Mouse (Mus musculus) heart, embryonic 10.5 days (tissue): ENCODE measurements around the gene Nos2. TPM values are rescaled to one million over a fixed set of nuclear protein-coding genes. Genes with fewer than 3 reads are reported as not detected.

ENCODE experiments used
- DNase-seq: peaks from one replicate; pipeline ENCODE4 v3.0.0-alpha.2; 2017; ENCODE audit warnings: low spot score
- H3K27ac ChIP-seq: fragments of 300-500 bp; sonication (generic); 2 replicates; pipeline ENCODE4 v1.5.1; 2016; ENCODE audit warnings: mild to moderate bottlenecking
- H3K27me3 ChIP-seq: fragments of 300-500 bp; sonication (generic); 2 replicates; pipeline ENCODE4 v1.6.1; 2016; ENCODE audit warnings: mild to moderate bottlenecking; ENCODE audit not compliant: poor library complexity, insufficient read depth, severe bottlenecking
- H3K36me3 ChIP-seq: fragments of 300-500 bp; sonication (generic); 2 replicates; pipeline ENCODE4 v1.6.1; 2016; ENCODE audit warnings: mild to moderate bottlenecking, moderate library complexity
- H3K4me1 ChIP-seq: fragments of 300-500 bp; sonication (generic); 2 replicates; pipeline ENCODE4 v1.6.1; 2016; ENCODE audit warnings: mild to moderate bottlenecking
- H3K4me3 ChIP-seq: fragments of 300-500 bp; sonication (generic); 2 replicates; pipeline ENCODE4 v1.5.1; 2016; ENCODE audit warnings: mild to moderate bottlenecking, moderate library complexity
- H3K9me3 ChIP-seq: fragments of 300-500 bp; sonication (generic); 2 replicates; pipeline ENCODE4 v1.6.1; 2016; ENCODE audit warnings: mild to moderate bottlenecking, moderate library complexity
- WGBS: fragments of 180-500 bp; shearing (Covaris S2); methylation state at CpG from one replicate; pipeline ENCODE4 v1.1.7; 2016; 5-methylcytosine and 5-hydroxymethylcytosine counted together
- polyA plus RNA-seq: library from polyadenylated mRNA; unstranded; fragments of >200 nt; fragmentation: Nextera tagmentation; extraction: Ambion mirVana; gene quantifications from 2 replicates; pipeline ENCODE4 v1.2.1, GENCODE M21; 2016

Gene Nos2
- polyA plus RNA-seq, 1 experiment from 2014 or later, result 0.44 TPM

DNA sequence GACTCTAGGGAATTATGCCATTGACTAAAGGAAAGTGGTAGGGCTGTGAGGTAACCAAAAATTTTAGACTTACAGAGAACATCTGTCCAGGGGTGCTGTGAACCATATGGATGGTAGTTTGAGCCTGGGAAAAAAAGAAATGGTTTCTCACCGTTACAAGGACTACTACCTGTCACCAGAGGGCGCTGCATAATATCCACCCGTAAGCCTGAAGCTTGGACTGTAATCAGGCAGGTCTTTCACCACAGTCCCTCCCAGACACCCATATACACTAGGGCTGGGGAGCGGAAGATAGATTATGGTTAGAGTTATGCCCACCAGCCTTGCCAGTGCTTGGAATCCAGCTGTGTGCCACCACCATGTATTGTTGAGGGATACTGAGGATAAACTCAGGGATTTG, 46.8 kb downstream of the Nos2 start:
- H3K4me1 ChIP-seq, result peaks cover 17% of the 10 kb centered on the region
- no peaks in the 10 kb centered on the region; the same call in none of the 2 replicates for H3K27me3 ChIP-seq
- H3K27ac ChIP-seq, result no peak overlapping the region
- no peak for DNase-seq
- no peaks in the 10 kb centered on the region for H3K9me3 ChIP-seq
- H3K4me3 ChIP-seq, result no peak overlapping the region
- WGBS, result 18% methylated on average over 4 of the region's 4 CpGs
- H3K36me3 ChIP-seq, result 0 out of 2 replicates have a peak, but pooled peaks cover 2% of the 10 kb centered on the region

DNA sequence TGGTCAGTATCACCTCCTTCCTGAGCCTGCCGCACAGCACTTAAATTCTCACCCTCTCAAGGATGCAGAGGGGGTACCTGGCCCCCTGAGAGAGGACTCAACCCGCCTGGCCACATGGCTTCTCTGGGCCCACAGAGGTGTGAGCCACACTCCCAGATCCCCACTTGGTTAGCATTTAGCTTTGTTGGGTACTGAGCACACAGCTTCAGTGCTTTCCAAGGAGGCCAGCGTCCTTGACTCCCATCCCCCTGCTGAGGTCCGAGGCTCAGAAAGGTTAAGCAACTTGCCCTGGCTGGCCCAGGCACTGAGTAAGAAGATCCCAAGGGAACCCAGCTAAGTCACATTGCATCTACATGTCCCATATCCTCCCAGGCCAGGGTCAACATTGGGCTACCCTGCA, 47.5 kb downstream of the Nos2 start:
- no peaks in the 10 kb centered on the region for H3K9me3 ChIP-seq
- no peak for DNase-seq
- WGBS, result 78% methylated on average over 4 of the region's 4 CpGs
- H3K27ac ChIP-seq, result no peak overlapping the region
- no peaks in the 10 kb centered on the region; the same call in 1 of the 2 replicates for H3K27me3 ChIP-seq
- H3K4me1 ChIP-seq, result peaks cover 18% of the 10 kb centered on the region
- H3K36me3 ChIP-seq, result 0 out of 2 replicates have a peak, but pooled peaks cover 2% of the 10 kb centered on the region
- H3K4me3 ChIP-seq, result no peak overlapping the region

DNA sequence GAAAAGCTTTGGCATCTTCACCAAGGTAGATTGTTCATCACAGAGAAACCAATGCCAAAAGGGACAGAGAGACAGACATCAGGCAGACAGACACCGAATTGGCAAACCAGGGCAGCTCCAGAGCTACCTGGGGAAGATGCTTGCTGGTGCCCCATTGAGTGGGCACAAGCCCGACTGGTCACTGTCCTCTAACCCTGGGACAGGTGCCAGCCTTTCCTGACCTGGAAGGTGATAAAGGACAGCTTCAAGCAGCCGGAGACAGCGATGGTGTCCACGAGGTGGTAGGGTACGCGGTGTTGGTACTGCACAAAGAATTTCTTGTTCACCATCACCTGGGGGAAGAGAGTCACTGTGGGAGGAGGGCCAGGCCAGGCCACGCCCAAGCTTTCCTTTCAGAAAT, 50.5 kb downstream of the Nos2 start:
- H3K4me1 ChIP-seq, result peaks cover 18% of the 10 kb centered on the region
- H3K36me3 ChIP-seq, result no peaks in the 10 kb centered on the region
- DNase-seq, result no peak
- H3K9me3 ChIP-seq, result no peaks in the 10 kb centered on the region
- WGBS, result 79% methylated on average over 8 of the region's 8 CpGs
- no peak overlapping the region for H3K27ac ChIP-seq
- H3K27me3 ChIP-seq, result no peaks in the 10 kb centered on the region; the same call in 1 of the 2 replicates
- no peak overlapping the region for H3K4me3 ChIP-seq

DNA sequence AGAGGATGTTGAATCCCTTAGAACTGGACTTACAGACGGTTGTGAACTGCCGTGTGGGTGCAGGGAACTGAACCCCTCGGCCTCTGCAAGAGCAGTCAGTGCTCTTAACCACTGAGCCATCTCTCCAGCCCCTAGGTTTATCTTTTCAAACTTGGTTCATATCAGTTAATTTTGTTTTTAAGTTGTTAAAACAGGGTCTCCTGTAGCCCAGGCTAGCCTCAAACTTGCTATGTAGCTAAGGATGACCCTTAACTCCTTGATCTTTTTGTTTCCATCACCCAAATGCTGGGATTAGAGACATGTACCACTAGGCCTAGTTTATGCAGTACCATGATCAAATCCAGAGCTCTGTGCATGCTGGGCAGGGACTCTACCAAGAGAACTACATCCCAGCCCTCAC, 51.2 kb downstream of the Nos2 start:
- Histone ChIP-seq H3K36me3 (no peaks in the 10 kb centered on the region), H3K27me3 (no peaks in the 10 kb centered on the region; the same call in 1 of the 2 replicates), H3K9me3 (no peaks in the 10 kb centered on the region), H3K4me3 (no peak overlapping the region), H3K27ac (no peak overlapping the region), H3K4me1 (peaks cover 18% of the 10 kb centered on the region)
- 81% methylated on average over 3 of the region's 3 CpGs for WGBS
- DNase-seq, result no peak

DNA sequence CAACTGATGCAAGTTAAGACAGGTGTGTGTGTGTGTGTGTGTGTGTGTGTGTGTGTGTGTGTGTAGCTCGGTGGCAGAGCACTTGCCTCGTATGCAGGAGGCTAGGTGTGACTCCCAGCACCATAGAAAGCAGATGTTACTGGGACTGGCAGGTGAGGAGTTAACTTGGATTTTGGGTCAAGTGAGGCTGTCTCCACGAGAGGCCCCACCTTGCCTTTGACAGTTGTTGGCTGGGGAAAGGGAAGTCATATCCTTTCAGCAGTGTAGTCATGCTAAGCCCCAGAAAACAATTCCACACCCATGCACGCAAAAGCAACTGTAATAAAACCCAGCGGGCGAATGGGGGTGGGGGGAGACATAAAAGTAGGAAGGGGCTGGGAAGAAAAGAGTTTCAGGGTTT, 51.7 kb downstream of the Nos2 start:
- H3K27ac ChIP-seq, result no peak overlapping the region
- peaks cover 18% of the 10 kb centered on the region for H3K4me1 ChIP-seq
- peak; percentile 39 for DNase-seq
- 54% methylated on average over 6 of the region's 6 CpGs for WGBS
- H3K9me3 ChIP-seq, result no peaks in the 10 kb centered on the region
- no peak overlapping the region for H3K4me3 ChIP-seq
- H3K36me3 ChIP-seq, result no peaks in the 10 kb centered on the region
- no peaks in the 10 kb centered on the region for H3K27me3 ChIP-seq

DNA sequence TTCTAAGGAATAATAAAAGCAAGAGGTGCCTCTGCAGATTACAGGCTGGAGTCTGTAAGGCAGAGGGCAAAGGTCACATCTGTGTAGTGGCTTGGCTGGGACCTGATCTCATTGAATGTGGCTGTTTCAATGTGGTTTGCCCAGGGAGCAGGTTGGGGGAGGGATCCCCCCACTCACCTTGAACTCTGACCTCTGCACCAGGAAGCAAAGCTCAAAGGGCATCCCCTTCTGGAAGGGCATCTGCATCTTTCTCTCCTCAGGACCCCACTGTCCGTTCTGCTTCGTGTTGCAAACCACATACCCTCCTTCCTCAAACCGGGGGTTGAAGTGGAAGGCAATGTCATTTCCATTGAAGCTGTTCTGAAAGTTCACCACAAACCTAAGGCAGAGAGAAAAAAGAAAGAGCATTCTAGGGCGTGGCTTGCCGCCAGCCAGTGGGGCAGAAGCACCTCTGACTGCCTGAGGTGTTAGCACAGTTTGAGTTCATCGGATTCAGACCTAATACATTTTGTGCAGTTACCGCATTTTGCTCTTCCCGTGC, 52.3 kb downstream of the Nos2 start:
- no peaks in the 10 kb centered on the region for H3K27me3 ChIP-seq
- H3K27ac ChIP-seq, result no peak overlapping the region
- DNase-seq, result peak; percentile 46
- no peak overlapping the region for H3K4me3 ChIP-seq
- no peaks in the 10 kb centered on the region for H3K36me3 ChIP-seq
- 64% methylated on average over 8 of the region's 8 CpGs for WGBS
- H3K4me1 ChIP-seq, result peaks cover 15% of the 10 kb centered on the region
- H3K9me3 ChIP-seq, result no peaks in the 10 kb centered on the region

DNA sequence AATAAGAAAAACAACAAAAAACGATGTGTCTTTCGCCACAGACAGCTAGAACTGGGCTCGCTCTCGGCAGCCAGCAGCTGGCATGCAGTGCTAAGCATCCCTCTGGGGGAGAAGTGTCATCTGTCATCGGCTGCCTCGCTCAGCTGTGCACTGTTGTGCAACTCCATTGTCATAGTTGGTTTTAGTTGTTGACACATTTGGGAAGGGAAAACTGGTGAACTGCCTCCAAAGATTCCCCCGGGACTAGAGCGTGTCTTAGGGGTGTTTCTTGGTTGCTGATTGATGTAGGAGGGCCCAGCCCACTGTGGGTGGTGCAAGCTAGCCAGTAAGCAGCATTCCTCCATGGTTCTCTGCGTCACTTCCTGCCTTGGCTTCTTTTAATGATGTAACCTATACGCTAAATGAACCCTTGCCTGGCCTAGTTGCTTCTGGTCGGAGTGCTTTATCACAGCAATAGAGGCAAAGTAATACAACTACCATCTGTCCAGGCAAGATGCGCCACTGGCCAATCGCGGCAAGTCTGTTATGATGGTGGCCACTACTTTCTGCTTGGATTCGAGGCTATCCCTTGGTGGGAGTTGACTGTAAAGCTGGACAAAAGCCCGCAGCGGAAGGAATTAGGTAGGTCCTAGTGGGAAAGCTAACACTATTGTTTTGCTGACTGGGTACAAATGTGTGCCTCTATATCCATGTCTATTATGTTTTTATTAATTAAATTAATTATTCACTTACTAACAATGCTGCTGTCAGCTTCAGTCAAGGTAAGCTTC, 53.0 kb downstream of the Nos2 start:
- Histone ChIP-seq H3K4me3 (no peak overlapping the region), H3K27me3 (no peaks in the 10 kb centered on the region), H3K27ac (no peak overlapping the region), H3K36me3 (no peaks in the 10 kb centered on the region), H3K4me1 (peaks cover 15% of the 10 kb centered on the region), H3K9me3 (no peaks in the 10 kb centered on the region)
- 69% methylated on average over 17 of the region's 17 CpGs for WGBS
- DNase-seq, result peak; percentile 65

DNA sequence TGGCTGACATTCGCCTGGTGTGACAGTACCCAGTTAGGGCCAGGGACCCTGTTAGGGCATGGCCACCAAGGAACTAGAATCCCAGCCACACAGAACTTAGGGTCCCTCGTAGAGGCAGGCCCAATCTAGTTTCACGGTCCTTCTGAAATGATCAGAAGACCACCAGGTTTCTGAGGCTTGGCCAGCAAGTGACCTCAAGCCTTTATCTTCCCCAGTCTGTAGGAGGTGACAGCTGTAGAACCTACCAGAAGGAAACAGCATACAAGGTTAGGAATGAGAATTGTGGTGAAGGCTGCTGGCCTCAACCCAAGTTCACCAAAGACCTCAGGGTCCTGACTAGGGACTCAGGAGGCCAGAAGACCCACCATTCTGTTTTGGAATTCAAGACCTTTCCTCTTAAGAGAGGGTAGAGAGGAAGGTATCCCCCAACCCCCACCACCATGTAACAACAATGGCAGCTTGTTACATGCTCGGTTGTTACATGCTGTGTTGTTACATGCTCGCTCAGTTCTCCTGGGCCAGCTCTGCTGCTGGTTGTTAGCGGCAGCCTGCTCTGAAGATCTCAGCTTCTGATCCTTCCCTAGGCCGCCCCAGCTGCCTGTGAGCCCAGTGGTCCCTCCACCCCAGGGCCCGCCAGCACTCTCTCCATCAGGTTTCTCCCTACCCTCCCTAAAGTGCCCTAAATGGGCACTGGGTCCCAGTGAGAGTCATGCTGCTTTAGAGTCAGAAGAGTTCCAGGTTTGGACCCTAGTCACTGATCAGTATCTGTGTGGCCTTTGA, 56.3 kb downstream of the Nos2 start:
- DNase-seq, result peak; percentile 71
- no peaks in the 10 kb centered on the region for H3K36me3 ChIP-seq
- WGBS, result 69% methylated on average over 8 of the region's 8 CpGs
- H3K4me3 ChIP-seq, result no peak overlapping the region
- no peak overlapping the region for H3K27ac ChIP-seq
- H3K27me3 ChIP-seq, result no peaks in the 10 kb centered on the region
- no peaks in the 10 kb centered on the region for H3K9me3 ChIP-seq
- H3K4me1 ChIP-seq, result peaks cover 18% of the 10 kb centered on the region

DNA sequence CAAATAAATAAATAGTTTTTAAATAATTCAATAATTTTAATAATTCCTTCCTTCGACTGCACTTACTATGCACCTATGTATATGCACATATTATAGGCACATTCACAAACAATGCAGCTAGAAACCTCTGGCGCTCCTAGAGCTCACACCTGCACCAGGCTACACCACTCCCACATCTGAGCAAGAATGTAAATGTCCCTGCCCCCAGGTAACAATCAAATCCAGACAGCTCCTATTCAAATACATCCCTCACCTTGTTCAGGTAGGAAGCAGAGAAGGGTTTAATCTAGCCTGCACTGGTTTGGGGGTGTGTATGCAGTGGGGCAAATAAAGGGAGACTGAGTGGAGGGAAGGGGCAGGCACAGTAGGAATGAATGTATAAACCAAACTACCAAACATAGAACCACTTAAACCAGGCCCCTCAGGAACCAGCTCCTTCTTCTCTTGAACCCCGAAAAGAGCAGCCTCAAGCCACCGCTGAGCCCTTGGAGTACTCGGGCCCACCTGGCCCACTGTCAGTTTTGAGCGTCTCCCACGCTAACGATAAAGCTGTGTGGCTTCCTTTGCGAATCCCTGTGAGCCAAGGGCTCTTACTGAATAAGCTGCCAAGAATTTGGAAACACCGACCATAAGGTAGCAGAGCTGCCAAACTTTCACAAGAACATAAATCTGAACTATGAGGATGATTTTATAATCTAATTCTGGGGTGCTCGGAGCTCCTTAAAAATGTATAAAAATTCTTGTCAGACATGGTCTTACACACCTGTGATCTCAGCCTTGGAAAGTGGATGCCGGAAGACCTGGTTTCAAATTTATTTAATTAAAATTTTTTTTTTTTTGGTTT, 57.8 kb downstream of the Nos2 start:
- Histone ChIP-seq H3K36me3 (no peaks in the 10 kb centered on the region), H3K4me1 (peaks cover 7% of the 10 kb centered on the region), H3K9me3 (no peaks in the 10 kb centered on the region), H3K4me3 (no peak overlapping the region), H3K27me3 (no peaks in the 10 kb centered on the region), H3K27ac (no peak overlapping the region)
- 82% methylated on average over 12 of the region's 12 CpGs for WGBS
- DNase-seq, result peak; percentile 65

DNA sequence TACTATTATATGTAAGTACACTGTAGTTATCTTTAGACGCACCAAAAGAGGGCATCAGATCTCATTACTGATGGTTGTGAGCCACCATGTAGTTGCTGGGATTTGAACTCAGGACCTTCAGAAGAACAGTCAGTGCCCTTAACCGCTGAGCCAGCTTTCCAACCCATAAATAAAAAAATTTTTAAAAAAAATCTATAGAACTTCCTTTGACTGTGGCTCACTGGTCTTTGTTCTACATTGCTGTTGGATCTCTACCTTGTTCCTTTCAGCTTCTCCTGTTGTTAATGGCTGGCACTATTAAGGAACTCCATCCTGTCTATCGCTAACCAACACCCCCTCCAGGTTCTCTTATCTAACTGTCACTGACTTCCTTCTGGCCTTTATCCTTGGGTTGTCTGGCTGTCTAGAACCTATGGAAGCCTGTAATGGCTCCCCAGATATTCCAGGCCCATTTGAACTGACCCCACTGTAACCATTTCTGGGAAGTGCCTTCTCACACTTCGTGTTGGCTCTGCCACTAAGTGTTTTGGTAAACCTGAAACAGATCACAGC, 59.6 kb downstream of the Nos2 start:
- Histone ChIP-seq H3K4me1 (peaks cover 10% of the 10 kb centered on the region), H3K36me3 (no peaks in the 10 kb centered on the region), H3K9me3 (no peaks in the 10 kb centered on the region), H3K27ac (no peak overlapping the region), H3K4me3 (no peak overlapping the region), H3K27me3 (no peaks in the 10 kb centered on the region)
- 56% methylated on average over 4 of the region's 4 CpGs for WGBS
- peak; percentile 42 for DNase-seq

DNA sequence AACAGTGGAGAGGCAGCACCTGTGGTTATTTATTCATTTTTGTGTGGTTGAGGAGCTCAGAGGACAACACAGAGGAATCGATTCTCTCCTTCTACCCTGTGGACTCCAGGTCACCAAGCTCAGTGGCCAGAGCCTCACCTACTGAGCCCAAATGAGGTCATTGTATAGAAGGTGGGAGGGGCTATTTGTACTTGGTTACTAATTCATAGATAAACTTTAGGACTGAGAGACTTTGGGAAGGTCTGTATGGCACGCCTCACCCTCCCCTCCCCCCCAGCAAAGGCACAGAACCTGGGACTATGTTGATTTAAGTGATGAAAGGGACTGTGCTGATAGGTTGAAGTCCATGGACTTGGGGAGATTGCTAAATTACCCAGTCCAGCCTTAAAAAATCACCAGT, 61.5 kb downstream of the Nos2 start:
- no peaks in the 10 kb centered on the region for H3K9me3 ChIP-seq
- no peak overlapping the region for H3K27ac ChIP-seq
- 72% methylated on average over 2 of the region's 2 CpGs for WGBS
- no peak overlapping the region for H3K4me3 ChIP-seq
- peaks cover 12% of the 10 kb centered on the region for H3K4me1 ChIP-seq
- no peaks in the 10 kb centered on the region for H3K27me3 ChIP-seq
- no peaks in the 10 kb centered on the region for H3K36me3 ChIP-seq
- DNase-seq, result peak; percentile 57

DNA sequence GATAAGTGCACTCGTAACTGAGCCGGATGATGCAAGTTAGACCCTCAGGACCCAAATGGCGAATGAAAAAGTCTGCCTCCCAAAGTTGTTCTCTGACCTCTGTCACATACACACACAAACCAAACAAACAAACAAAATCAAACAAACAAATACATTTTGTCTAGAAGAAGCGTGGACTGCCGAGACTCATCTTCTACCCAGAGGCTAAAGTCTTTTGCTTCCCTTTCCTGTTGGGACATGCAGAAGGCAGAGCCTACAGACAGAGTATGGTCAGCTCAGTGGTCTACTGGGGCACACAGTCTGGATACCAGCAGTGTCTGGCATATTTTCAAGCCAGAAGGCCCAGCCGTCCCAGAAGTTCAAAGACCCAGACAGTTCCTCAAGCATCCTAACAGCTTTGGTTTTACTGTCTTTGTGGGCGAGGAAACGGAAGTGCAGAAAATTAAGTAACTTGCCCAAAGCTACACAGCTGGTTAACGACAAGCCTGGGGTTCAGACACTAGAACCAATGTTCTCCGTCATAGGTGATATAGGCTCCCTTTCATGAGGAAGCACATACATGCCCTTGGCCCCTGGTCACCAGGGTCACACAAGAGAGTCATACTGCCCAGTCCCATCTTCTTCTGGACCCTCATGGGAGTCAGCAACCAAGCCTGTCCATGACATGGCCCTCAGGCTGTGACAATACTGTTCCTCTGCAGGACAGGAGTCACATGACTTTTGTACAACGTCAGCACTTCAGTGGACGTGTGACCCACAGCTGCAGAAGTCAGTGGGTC, 62.1 kb downstream of the Nos2 start:
- H3K27ac ChIP-seq, result no peak overlapping the region
- no peak overlapping the region for H3K4me3 ChIP-seq
- no peaks in the 10 kb centered on the region for H3K27me3 ChIP-seq

More for the DNA sequence above, 62.1 kb downstream of the Nos2 start:
- H3K36me3 ChIP-seq, result no peaks in the 10 kb centered on the region
- DNase-seq, result peak; percentile 65
- 78% methylated on average over 12 of the region's 12 CpGs for WGBS
- no peaks in the 10 kb centered on the region for H3K9me3 ChIP-seq
- peaks cover 12% of the 10 kb centered on the region for H3K4me1 ChIP-seq
